Mouse (Mus musculus): ENCODE results near the gene Dab1. TPM values are rescaled to one million over a fixed set of nuclear protein-coding genes. Genes with fewer than 3 reads are reported as not detected.

The Dab1 gene
- total RNA-seq, 2 experiments from 2014 or later = 0.16 TPM; not detected in 1

DNA sequence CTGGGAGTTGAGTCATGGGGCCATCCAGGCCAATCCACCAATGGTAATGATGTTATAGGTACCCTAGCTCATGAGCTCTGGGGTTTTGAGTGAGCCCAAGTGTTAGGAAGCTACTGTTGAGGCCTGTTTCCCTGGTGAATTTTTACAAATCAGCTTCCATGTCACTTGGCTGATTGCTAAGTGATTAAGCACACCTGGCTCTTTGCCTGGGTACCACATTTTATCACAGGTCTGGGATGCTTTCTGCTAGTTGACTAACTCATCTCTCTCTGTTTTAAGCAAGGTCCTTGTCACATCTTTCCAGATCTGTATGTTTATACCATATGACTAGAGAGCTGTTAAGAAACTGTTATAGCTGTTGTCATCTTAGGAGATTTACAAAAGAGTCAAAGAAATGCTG is 1051.6 kb downstream of the Dab1 start:
- no peak for DNase-seq

DNA sequence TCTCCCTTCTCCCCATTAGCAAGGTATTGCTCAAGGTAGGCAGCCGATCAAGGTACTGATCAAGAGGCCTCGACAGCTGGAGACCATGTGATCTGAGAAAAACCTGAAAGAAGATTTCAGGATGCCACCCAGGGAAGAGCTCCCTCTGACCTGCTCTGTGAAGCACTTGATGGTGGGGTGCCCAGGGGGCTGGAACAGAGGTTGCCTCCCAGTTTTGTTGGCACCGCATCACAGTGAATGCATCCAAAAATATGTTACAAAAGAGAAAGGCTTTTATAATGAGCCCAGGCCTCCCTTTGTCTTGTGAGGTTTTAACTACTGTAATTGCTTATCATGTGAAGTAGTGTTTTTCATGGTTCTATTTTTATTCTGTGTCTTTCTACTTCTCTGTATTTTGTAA is 1054.2 kb downstream of the Dab1 start:
- no peak for DNase-seq

DNA sequence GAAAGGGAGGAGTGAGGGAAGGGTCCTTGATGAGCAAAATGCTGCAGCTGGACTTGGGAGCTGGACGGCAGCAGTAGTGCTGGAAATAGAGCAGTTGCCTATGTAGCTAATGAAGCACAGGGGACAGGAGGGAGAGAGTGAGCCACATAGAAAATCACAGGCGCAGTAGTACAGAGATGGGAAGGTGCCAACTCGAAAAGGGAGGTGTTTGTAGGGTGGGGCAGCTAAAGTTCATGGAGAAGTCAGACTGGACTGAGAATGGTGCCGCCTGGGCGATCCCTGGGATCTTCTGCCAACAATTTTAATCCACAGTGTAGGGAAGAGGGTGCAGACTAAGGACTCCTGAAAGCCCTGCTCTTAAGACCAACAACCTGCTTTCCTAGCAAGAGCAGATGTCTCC is 1055.5 kb downstream of the Dab1 start:
- no peak for DNase-seq

DNA sequence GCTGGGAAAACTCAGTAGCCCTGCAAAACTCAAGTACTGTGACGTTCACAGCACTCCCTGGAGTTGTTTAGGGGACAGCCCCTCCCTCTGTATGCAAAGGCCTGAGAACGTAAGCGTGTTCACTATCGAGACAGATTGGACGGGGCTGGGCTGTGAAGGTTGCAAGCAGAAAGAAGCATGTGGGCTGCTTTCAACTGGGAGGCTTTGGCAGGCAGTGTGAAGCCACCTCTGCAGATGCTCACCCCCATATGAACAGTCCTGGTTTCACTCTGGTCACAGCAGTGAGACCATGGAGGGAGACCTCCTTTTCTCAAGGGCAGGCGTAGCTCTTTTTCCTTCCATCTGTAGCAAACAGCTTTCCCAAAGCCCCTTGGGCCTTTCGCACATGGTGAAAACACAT is 1059.1 kb downstream of the Dab1 start:
- DNase-seq = no peak

DNA sequence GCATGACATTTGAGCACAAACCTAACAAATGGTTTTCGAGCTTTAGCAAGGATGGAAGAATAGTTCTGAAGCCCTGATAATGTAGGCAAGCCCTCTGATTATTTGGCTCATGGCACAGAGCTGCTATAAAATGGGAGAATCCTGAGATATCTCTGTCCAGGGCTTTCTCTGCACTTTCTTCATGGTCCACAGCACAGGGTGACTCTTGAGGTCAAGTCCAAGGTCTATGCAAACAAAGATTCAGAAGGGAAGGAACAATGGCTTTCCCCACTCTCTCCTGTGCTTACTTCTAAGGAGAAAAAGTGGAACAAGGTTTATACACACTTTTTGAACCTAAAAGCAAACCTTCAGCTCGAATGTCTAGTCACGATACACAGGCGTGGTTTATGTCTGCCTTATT is 1061.3 kb downstream of the Dab1 start:
- no peak for DNase-seq

DNA sequence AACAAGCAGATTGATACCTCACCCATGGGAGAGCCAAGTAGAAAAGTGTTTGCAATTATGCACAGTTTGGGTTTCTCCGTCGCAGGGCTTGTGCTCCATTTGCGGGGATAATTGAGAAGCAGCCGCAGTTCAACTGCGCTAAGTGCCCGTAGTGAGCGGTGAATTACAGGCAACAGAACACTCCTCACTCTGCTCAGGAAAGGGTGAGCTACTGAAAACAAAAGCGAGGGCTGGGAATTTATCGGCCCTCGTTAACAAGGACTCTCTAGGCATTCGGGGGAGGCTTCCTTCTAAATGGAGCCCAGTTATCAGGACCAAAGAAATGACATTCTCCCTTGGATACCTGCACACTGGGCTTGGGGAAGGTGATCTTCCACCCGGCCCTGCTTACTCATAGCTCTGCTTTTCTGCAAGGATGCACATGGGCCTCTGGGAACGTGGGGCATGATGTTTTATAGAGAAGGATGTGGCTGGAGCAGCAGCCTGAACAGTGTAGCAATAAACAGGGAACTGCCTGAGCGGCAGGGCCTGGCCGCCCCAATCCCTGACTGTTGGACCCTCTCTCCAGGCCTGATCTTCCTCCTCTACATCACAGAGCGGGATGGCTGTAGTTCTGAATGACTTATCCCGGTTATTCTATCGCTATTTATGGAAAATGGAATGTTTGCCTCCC is 1067.1 kb downstream of the Dab1 start:
- DNase-seq = no peak

DNA sequence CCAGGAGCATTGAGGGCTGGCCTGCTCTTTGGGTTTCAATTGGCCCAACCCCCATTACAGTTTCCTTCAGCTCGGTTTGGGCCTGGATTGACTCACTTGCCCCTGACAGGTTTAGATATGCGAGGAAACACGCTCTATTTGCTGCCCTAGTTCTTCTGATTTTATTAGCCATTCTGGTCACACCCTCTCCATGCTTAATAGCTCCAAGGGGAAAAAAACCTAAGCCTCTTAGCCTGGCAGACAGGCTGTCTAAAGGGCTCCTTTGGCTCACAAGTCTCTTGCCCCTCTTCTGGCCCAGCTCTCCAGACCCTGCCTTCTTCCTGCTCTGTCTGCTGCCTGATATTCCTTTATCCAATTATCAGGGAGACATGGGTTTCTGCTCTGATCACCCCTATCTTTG is 1069.9 kb downstream of the Dab1 start:
- DNase-seq = no peak

DNA sequence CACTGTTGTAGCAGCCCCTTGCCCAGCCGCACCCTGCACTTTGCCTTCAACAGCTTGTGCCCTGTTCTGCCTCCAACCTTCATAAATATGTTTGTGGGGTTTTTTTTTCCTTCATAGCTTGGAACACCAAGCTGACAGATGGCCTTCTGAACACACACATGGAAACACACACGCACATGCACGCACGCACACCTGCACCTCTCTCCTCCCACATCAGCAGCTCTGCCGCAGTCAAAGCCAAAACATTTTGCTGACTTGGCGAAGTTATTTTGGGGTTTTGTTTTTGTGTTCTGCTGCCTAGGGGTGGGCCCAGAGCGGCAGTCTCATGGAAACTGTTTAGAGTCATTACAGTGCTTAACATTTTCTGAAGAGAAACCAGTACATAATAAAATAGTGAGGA is 1071.9 kb downstream of the Dab1 start:
- no peak for DNase-seq

DNA sequence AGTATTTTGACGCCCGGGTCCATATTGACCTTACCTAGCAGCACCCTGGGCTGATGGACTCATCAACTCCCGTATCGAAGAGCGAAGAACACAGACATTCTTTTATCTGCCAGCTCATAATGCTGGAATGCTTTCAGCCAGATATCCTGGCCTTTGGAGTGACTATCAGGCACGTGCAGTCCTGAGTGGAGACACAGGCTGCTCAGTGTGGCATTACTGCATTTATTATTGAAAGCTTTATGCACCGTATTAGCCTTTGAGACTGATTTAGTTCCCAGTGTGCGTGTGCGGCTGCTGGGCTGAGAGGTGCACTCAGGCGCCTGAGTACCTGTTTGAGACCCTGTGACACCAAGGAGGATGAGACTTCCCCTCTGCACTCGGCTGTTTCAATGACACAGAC is 1075.0 kb downstream of the Dab1 start:
- DNase-seq = no peak

DNA sequence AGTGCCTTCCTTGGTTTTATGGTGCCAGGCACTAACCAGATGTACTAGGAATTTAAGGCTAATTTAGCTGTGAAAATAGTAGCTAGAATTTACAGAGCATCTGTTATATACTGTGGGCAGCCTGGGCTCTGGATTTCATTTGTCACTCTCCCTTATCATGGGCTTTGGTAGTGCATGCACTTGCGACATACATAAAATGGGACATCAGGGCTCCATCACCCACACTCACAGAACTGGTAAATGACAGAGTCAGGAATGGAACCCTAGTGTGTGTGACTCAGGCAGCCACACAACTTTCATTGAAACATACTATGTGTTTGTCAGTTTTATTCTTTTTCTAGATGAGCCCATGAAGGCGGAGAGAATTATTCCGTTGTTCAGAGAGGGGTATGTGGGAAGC is 1077.4 kb downstream of the Dab1 start:
- no peak for DNase-seq

DNA sequence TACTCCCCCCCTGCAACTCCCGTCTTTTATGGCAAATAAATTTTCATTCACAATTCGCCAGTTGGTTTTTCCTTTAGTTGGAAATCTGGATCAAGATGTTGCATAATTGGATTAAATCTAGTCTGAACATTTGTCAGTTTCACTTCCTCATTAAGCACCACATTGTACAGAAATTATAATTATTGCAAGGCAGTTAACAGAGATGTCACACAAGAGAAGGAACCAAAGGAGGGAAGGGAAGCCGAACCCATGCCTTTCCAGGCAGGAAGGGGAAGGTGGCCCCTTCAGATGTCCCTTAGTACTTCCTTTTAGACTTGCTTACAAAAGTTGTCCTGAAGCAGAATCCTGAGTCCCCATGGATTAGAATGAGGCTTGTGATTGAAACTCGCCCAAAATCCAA is 1078.5 kb downstream of the Dab1 start:
- DNase-seq = no peak

DNA sequence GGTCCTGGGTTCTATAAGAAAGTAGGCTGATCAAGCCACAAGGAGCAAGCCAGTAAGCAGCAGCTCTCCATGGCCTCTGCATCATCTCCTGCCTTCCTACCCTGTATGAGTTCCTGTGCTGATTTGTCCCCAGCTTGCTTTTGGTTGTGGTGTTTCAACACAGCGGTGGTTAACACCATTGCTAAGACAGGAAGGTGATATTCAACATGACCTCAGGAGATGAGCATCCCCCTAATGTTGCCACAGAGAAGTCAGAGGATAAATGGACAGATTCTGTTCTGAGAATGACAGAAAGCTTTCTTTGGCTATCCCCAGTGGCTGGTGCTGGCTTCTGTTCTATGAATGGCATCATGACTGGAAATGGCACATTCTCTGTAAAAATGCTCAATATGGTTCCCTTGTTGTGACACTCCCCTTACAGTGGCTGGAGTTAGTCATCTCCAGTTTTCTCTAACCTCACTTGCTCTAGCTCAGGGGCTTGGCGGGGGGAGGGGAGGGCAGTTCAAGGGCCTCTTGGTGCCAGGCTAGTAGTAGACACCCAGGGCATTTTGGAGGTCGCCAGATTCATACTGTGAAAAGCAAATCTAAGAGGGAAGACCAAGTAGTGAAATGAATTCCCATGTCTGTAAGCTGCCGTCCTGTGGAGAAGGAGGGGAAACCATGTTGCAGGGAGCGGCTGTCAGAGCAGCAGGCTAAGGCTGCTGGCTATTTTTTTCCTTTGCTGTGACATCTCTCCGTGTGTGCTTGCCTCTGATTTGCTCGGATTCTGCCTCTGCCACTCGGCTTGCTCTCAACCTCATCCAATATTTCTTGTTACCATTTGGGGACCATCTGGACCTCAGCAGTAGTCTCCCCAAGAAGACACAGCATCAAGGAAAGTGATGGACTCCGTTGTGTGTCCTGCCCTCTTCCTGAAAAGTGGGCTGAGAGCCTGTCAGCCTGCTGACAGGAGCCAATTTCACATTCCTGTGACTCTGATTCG is 1086.8 kb downstream of the Dab1 start:
- no peak for DNase-seq

DNA sequence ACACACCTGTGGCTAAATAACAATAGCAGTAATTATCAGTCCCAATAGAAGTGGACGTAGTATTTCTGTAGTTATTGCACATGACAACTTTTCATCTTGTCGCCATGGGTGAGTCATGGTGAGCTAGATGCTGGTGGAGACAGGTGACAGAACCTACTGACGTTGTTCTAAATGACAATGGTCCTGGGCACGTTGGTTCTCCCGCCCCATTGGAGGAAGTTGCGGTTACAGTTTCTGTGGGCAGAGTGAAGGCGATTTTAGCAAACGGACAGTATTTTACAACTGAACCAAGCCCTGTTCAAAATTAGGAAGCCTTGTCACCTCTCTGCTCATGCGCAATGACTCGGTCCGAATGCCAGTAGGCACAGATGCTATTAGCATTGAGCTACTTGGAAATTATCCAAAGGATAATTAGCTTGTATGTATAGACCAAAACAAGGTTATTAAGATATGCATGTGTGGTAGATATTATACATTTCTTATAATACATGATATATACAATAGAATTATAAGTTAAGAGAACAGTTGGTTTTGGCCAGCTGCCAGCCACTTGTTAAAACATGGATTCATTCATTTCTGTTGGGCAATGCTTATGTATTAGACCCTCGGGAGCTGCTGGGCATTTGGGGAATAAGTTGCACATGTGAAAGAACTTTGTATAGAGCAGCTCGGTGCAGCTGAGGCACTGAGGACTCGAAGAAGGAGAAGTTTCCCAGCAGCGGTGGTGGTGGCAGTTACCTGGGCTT is 1093.4 kb downstream of the Dab1 start:
- no peak for DNase-seq

DNA sequence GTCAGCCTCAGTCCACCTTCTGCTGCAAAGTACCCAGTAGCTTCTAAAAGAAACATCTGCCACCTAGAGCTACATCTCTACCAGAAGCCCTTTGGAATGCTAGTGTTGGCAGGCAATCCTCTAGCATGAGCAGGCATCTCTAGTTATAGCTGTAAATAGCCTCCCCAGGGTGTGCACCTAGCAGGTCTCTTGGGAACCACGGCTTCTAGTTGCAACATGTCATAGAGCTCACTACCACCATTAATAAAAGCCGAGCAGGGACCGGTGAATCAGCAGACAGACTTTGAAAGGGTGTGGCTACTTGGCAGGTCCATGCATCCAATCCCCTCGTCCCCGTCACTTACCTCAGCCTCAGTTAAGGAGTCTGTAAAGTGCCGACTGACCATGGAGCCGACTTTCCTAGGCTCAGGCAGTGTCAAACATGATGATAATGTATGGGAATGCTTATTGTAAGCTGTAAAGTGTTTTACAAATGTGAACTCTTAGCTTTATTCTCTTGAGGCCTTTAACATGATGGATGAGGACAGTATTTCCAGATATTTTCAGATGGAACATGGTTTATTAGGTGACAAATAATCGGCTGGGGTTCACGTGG is 1095.9 kb downstream of the Dab1 start:
- DNase-seq = no peak

DNA sequence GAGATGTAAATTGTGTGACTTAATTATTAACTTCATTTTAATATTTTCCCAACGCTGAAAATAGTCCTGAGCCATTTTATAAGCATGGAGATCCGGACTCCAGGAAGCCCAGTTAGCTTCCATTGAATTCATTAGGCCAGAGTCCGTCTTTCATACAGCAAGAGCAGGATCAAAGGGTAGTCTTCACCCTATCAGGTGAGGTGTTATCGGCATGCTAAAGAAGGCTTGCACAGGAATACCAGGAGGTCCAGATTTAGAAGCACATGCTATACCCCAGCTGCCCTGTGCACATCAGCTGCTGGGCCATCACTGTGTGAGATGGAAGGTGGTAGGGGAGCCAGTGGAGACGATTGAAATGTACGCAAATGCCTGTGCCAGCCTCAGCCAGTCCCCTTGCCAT is 1096.7 kb downstream of the Dab1 start:
- DNase-seq = no peak

DNA sequence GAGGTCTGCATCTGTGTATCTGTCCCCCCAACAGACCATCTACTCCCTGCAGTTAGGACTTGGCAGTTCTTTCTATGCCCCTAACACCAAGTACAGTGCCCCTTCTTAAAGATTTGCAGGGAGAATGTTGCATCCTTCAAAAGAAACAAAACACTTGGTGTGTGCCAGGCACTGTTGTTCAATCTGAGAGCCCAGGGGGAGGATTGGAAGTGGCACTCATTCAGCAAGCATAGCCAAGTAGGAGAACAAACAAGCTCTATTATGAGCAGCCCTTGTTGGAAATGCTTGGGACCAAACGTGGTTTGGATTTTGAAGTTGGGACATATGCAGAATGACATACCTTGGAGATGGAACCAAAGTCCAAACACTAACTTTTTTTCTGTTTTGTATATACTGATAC is 1097.3 kb downstream of the Dab1 start:
- no peak for DNase-seq

DNA sequence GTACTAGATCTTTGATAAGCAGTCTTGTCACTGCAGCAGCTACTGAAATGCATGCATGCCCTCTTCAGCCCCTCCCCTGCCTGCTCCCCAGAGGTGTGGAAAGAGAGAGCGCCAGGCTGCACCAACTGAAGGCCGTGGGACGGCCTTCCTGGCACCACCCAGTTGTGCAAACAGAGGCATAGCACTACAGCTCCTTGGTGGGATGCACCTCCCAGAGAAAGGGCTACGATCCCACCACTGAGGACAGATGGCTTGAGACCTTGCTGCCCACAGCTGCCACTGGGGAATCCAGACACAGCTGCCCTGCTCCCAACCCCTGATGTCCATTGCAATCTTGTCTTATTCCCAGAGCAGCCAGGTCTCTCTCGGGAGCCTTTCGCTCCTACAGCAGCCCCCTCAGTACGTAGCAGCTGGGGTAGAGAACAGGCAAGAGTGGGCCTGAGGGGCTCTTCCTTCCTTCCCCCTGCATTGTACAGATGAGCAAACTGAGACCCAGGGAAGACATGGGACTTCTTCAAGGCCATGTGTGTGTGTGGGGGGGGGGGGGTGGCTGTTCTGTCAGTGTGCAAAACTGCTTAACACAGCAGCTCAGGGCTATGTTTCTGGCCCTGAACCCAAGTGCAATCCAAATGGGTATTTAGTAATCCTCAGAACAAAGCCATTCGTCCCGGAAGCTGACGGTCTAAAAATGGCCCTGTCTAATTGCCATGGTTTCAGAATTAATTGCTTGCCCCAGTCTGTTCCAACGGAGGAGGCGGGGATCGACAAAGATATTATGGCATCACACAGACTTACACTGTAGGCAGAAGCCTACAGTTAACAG is 1100.0 kb downstream of the Dab1 start:
- DNase-seq = no peak

DNA sequence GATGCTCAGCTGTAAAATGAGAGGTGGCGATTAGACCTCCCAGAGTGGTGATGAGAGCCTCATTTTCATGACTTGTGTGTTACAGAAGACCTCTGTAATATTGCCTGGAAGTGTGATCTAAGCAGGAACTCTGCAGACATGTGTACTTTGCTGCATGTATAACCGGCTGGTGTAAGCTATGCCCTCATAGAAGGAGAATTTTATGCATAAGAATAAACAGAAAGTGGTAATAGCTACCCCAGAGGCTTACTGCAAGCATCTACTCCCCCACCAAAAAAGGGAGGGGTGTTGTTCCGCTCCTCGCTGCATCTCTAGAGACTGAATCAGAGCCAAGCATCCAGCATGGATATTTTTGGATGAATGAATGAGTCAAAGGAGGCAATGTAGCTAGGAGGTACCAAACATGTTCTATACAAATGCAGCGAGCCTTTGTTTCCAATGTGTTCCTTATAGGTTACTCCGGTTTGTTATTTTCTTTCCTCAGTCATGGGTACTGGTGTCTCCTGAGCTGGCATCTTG is 1104.4 kb downstream of the Dab1 start:
- no peak for DNase-seq

DNA sequence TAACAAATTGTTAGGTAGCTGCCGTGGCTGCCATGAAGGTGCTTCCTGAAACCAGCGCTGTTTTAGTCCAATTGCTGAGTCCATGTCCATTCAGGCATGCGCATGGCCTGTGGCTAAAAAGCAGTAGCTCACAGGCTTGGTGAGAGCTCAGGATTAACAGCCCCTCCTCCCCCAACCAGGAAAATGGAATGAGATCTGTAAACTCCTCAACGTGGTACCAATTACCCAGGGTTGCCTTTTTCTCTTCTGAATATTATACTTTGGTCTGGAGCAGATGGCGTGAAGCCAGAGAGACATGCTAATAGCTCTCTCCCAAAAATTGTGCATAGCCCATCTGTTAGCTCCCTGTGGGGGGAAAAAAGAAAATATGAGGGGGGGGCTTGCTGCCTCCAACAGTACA is 1105.1 kb downstream of the Dab1 start:
- no peak for DNase-seq

DNA sequence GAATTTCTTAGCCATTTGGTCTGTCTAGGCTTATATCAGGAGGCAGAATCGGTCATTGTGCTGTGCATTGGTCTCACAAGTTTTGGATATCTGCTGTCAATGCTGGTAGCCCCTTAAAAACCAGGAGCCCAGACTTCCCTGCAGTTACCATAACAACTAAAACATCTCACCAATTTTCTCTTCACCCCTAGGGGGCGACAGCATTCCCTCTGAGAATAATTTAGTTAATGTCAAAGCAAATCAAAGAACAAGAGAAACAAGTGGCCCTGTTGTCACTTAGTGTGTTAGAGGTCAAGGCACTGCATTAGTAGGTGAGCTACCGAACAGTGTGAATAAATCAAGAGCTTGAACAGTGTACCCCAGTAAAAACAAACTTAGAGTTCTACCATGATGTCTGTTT is 1106.5 kb downstream of the Dab1 start:
- DNase-seq = no peak

DNA sequence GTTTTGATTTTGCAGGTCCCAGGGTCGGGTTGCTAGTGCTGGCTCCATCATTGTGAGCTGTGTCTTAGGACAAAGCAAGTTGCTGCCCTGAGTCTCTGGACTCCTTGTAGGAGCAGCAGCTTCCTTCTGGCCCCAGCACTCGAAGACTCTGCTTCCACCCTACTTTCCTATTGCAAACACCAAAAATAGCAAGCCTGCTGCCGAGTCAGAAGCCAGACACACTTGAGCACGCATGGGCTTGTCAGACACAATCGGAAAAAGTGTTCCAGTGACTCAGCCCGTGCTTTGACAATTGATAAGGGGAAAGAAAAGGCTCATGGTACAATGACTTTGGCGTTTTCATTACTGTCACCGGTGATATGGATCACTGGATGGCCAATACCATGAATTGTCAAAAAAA is 1110.0 kb downstream of the Dab1 start:
- DNase-seq = no peak

Measured in gastrocnemius, postnatal 25 days (tissue).